Mouse (Mus musculus): ENCODE data around the gene Stab1.

DNA sequence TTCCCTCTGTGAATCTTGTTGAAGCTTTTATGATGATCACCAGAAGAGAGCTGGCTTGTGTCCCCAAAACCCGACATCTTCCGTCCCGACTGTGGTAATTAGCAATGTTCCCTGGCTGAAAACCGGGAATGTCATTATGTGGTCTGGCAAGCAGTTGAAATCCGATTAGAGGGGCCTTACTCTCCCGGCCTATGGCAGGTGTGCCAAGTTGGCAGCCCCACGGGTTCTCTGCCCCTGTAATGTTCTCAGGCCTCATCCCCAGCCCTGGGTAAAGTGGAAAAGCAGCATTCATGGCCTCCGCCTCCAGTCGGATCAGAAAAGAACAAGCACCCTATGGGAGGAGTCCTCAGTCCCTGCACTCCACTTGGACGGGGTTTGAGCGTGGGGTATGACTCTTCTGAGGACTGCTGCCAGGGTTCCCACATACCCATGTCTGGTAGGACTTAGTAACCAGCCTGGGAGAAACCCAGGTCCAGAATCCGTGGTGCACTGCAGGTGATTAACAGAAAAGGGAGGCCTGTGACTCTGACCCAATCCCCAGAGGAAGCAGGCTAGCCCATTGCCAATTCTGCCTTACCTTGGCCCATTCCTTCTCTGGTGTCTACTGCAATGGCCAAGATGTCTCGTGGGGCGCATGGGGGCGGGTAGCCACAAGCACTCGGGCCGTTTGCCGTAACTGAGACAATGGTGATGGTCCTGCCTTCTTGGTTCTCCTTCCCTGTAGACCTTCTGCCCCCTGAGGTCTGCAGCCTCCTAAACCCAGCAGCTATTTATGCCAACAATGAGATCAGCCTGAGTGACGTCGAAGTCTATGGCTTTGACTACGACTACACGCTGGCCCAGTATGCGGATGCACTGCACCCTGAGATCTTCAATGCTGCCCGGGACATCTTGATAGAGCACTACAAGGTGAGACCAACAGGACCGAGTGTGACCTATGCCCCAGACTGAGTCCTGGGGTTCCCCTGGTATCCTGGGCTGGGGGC, 34.1 kb downstream of the Stab1 start:
- TF ChIP-seq CTCF (IDR thresholded peaks at IDR 0.05; ENCODE audit: low read depth) (no peak), EP300 (IDR thresholded peaks at IDR 0.05; ENCODE audit: low read depth) (no peak)

Data from heart, postnatal 0 days (tissue).